8 mouse cellular contexts compared by ENCODE assay signal in genomic region chr9:118920798-118921515, GRCm38 (mm10). TPM values are rescaled to one million over a fixed set of nuclear protein-coding genes. Genes with fewer than 3 reads are reported as not detected.
DNase-seq lines count a peak whose midpoint lies in the region; ATAC-seq and TF ChIP-seq lines count a peak whose summit lies in the region.

No protein-coding gene starts in this region.

- 51% methylated on average over 12 of the region's 12 CpGs for WGBS in embryonic facial prominence, embryonic 10.5 days
- WGBS in heart, embryonic 14.5 days, result 33% methylated on average over 12 of the region's 12 CpGs
- 61% methylated on average over 12 of the region's 12 CpGs for WGBS in spleen, adult 2 months

- 0 out of 2 replicates have a peak, but pooled peaks have one; percentile 12 for ATAC-seq in heart, embryonic 14.5 days (ENCODE audit: insufficient number of reproducible peaks, insufficient read depth, low FRiP score, low read depth)
- no peak for ATAC-seq in erythroid progenitor cell, adult 5-6 weeks (replicated peaks; ENCODE audit: low FRiP score, poor library complexity, severe bottlenecking)

- H3K79me2 ChIP-seq in CH12.LX (replicated peaks; ENCODE audit: control insufficient read depth, extremely low read depth, insufficient read depth, poor library complexity, severe bottlenecking), result no peaks in the 10 kb centered on the region

- DNase-seq in CH12.LX (ENCODE audit: extremely low read depth), result peak; percentile 39
- peak; percentile 78 to 87 for DNase-seq in adrenal gland, adult 18-20 months (ENCODE audit: low spot score in 2 of 2)
- peak; percentile 88 for DNase-seq in embryonic facial prominence, embryonic 10.5 days (ENCODE audit: low spot score)
- peak; percentile 74 to 89 for DNase-seq in layer of hippocampus, postnatal 25 days (ENCODE audit: extremely low spot score in 1 of 2, low spot score in 1 of 2)
- DNase-seq in lung, postnatal 36 days, result peak; percentile 91
- DNase-seq in spleen, adult 2 months (ENCODE audit: low read depth in 1 of 2, low spot score in 2 of 2), result peak; percentile 8 to 46

- in situ Hi-C loops in CH12.LX (cut with MboI; ENCODE audit: low pct_ligation_motif_present, low pct_unique_long_range_greater_than_20kb, low sequenced_read_pairs), result loop anchor here (5.0 to 25.0 kb wide), 2 partner anchors 101 to 334 kb away; no protein-coding TSS in a partner anchor

- peaks cover 0 to 3% of the 10 kb centered on the region in 2 experiments; a peak in 1 of 4 replicates for H3K4me1 ChIP-seq in CH12.LX (ENCODE audit: control insufficient read depth in 1 of 2, insufficient read depth in 2 of 2)
- peaks cover 25% of the 10 kb centered on the region for H3K4me1 ChIP-seq in embryonic facial prominence, embryonic 10.5 days
- peaks cover 8 to 13% of the 10 kb centered on the region in 2 experiments; a peak in 3 of 4 replicates for H3K4me1 ChIP-seq in heart, embryonic 14.5 days (ENCODE audit: control insufficient read depth in 2 of 2, insufficient read depth in 2 of 2, low read length in 2 of 2)
- no peaks in the 10 kb centered on the region; the same call in 1 of the 2 replicates for H3K4me1 ChIP-seq in spleen, adult 2 months (ENCODE audit: control insufficient read depth, insufficient read depth, insufficient read length)

- no peak overlapping the region for H3K4me3 ChIP-seq in CH12.LX (replicated peaks in 1 of 3; ENCODE audit: low read depth in 2 of 3, low read length in 2 of 3, poor library complexity in 1 of 3)
- no peak overlapping the region for H3K4me3 ChIP-seq in embryonic facial prominence, embryonic 10.5 days
- no peak overlapping the region for H3K4me3 ChIP-seq in heart, embryonic 14.5 days (ENCODE audit: control insufficient read depth in 1 of 2, insufficient read depth in 1 of 2, low read depth in 1 of 2, low read length in 2 of 2)
- H3K4me3 ChIP-seq in spleen, adult 2 months (ENCODE audit: extremely low read depth, insufficient read depth, insufficient read length), result no peak overlapping the region

- no peak overlapping the region for H3K4me2 ChIP-seq in CH12.LX (ENCODE audit: insufficient read depth, low read depth, poor library complexity, severe bottlenecking)
- H3K4me2 ChIP-seq in heart, embryonic 14.5 days (ENCODE audit: low read length), result no peak overlapping the region

- H3K9me3 ChIP-seq in CH12.LX (replicated peaks; ENCODE audit: low read length), result peaks cover 6% of the 10 kb centered on the region
- H3K9me3 ChIP-seq in embryonic facial prominence, embryonic 10.5 days, result no peaks in the 10 kb centered on the region
- no peaks in the 10 kb centered on the region for H3K9me3 ChIP-seq in heart, embryonic 14.5 days (ENCODE audit: control insufficient read depth, low read length)

- peaks cover 54% of the 10 kb centered on the region for H3K27me3 ChIP-seq in CH12.LX (replicated peaks)
- H3K27me3 ChIP-seq in embryonic facial prominence, embryonic 10.5 days (replicated peaks; ENCODE audit: low read depth, poor library complexity, severe bottlenecking), result peaks cover 30% of the 10 kb centered on the region; the same call in 1 of the 2 replicates
- no peaks in the 10 kb centered on the region for H3K27me3 ChIP-seq in heart, embryonic 14.5 days (ENCODE audit: control insufficient read depth, insufficient read depth, low read length)
- H3K27me3 ChIP-seq in spleen, adult 2 months (ENCODE audit: control insufficient read depth, insufficient read depth, low read length), result no peaks in the 10 kb centered on the region

- H3K36me3 ChIP-seq in CH12.LX (replicated peaks in 1 of 2; ENCODE audit: control insufficient read depth in 1 of 2, insufficient read depth in 1 of 2, low read length in 1 of 2), result no peaks in the 10 kb centered on the region
- no peaks in the 10 kb centered on the region for H3K36me3 ChIP-seq in embryonic facial prominence, embryonic 10.5 days (replicated peaks)
- H3K36me3 ChIP-seq in heart, embryonic 14.5 days (ENCODE audit: control insufficient read depth, insufficient read depth, low read length), result no peaks in the 10 kb centered on the region
- H3K36me3 ChIP-seq in spleen, adult 2 months (ENCODE audit: control insufficient read depth, insufficient read depth, low read length), result no peaks in the 10 kb centered on the region

- TF ChIP-seq POLR2A in CH12.LX (IDR thresholded peaks at IDR 0.05; ENCODE audit: low read depth, low read length), result no peak
- TF ChIP-seq POLR2A in spleen, adult 2 months (IDR thresholded peaks at IDR 0.05; ENCODE audit: low read depth, low read length), result no peak

- peak; percentile 73 for TF ChIP-seq RAD21 in CH12.LX (IDR thresholded peaks at IDR 0.05; ENCODE audit: low read depth, low read length)

- TF ChIP-seq CTCF in CH12.LX (conservative IDR thresholded peaks at IDR 0.05 in 1 of 2, IDR thresholded peaks at IDR 0.05 in 1 of 2; ENCODE audit: low read depth in 2 of 2, low read length in 2 of 2), result peak; percentile 62 to 76
- TF ChIP-seq CTCF in spleen, adult 2 months (IDR thresholded peaks at IDR 0.05; ENCODE audit: extremely low read depth, insufficient read depth, insufficient read length, insufficient replicate concordance), result peak; percentile 83; the same call in 1 of the 2 replicates

- H3K9ac ChIP-seq in CH12.LX (ENCODE audit: insufficient read depth, low read depth), result no peak overlapping the region
- no peak overlapping the region for H3K9ac ChIP-seq in heart, embryonic 14.5 days (ENCODE audit: low read length)

- no peak for TF ChIP-seq EP300 in CH12.LX (IDR thresholded peaks at IDR 0.05; ENCODE audit: low read length)

- dilution Hi-C loops in CH12.LX (cut with MboI; ENCODE audit: extremely low pct_ligation_motif_present, extremely low pct_unique_long_range_greater_than_20kb, low sequenced_read_pairs), result no loop called here

- no peak overlapping the region for H3K27ac ChIP-seq in CH12.LX (ENCODE audit: insufficient read depth, low read depth)
- H3K27ac ChIP-seq in embryonic facial prominence, embryonic 10.5 days (replicated peaks), result no peak overlapping the region
- no peak overlapping the region for H3K27ac ChIP-seq in heart, embryonic 14.5 days (replicated peaks in 1 of 2; ENCODE audit: control insufficient read depth in 1 of 2, insufficient read depth in 1 of 2, low read depth in 2 of 2, low read length in 2 of 2)
- H3K27ac ChIP-seq in spleen, adult 2 months (ENCODE audit: insufficient read depth, low read length), result no peak overlapping the region

TF ChIP-seq in CH12.LX, 34 proteins besides CTCF, POLR2A, EP300 and RAD21:
- peak; percentile 54 for TF ChIP-seq SMC3 (IDR thresholded peaks at IDR 0.05; ENCODE audit: low read depth, low read length)
- no peak for TF ChIP-seq CHD1 (IDR thresholded peaks at IDR 0.05; ENCODE audit: low read depth, low read length)

RNA-seq across cellular contexts. Expression of gene Ctdspl, which starts 5.3 kb away (rescaled TPM):
- total RNA-seq in CH12.LX (2012; rRNA removed) (not detected in 2 replicates), CH12.LX (2014; rRNA removed) (not detected in 2 replicates)
- polyA plus RNA-seq in CH12.LX (2012; ENCODE audit: insufficient read length, low read depth), result not detected in 2 replicates
- total RNA-seq in adrenal gland, adult 18-20 months (2021), result 10 to 100 TPM; 28.8 to 37.7 TPM
- 10.1 and 11.0 TPM in 2 replicates for polyA plus RNA-seq in embryonic facial prominence, embryonic 10.5 days (2016; fragmentation: Nextera tagmentation; extraction: Ambion mirVana)
- 10.2 and 10.4 TPM in 2 replicates for polyA plus RNA-seq in heart, embryonic 14.5 days (2014; fragmentation: Nextera tagmentation; extraction: Ambion mirVana)
- total RNA-seq in layer of hippocampus, postnatal 25 days (2021), result 10 to 100 TPM; 23.7 to 24.4 TPM
- polyA plus RNA-seq in spleen, adult 2 months (2012; rRNA removed), result 6.8 and 6.9 TPM in 2 replicates
- 0.72 and 4.2 TPM in 2 replicates for total RNA-seq in erythroid progenitor cell, adult 5-6 weeks (2015; ENCODE audit: low replicate concordance)
- total RNA-seq in erythroid progenitor cell, adult 5-6 weeks (2017; ENCODE audit: low replicate concordance), result 0.38 and 2.2 TPM in 2 replicates

Comparison
In these comparisons a context has a peak if more than half of its experiments do, and no peak if none do; other contexts are left out.
1. DNase-seq: peak in every context shown above with its lines; median percentile 91 in lung, postnatal 36 days; 88 in embryonic facial prominence, embryonic 10.5 days; 82 in adrenal gland, adult 18-20 months; 82 in layer of hippocampus, postnatal 25 days; 39 in CH12.LX; 27 in spleen, adult 2 months.
2. RNA of gene Ctdspl, which starts 5.3 kb away (total RNA-seq): 28.8 to 37.7 TPM in adrenal gland, adult 18-20 months and 23.7 to 24.4 TPM in layer of hippocampus, postnatal 25 days; 0.38 to 4.2 TPM in erythroid progenitor cell, adult 5-6 weeks and not detected in CH12.LX; every median in the first group is over 4 times any median in the second.